Mouse (Mus musculus): ENCODE measurements around the gene Olfr1239.

The Olfr1239 gene

GRCm38 (mm10) chr2:89420307-89420706, at the start of gene Olfr1239:
TSS of gene Olfr1239 (minus strand) at chr2:89420407.
- DNase-seq (ENCODE audit: low spot score) = no peak

- DNase-seq (ENCODE audit: low spot score) = no peak
Measured at GRCm38 (mm10) chr2:89442900-89443299, 22.7 kb upstream of the Olfr1239 start, which contains the start of gene Olfr1240. TSS of gene Olfr1240 (minus strand) at chr2:89443000.

GRCm38 (mm10) chr2:89414557-89414956, 5.7 kb downstream of the Olfr1239 start:
- DNase-seq (ENCODE audit: low spot score) = no peak

- DNase-seq (ENCODE audit: low spot score) = no peak
Measured at GRCm38 (mm10) chr2:89409576-89409975, 10.6 kb downstream of the Olfr1239 start, which contains the start of gene Olfr1238. TSS of gene Olfr1238 (minus strand) at chr2:89409676.

- DNase-seq (ENCODE audit: low spot score) = no peak
Measured at GRCm38 (mm10) chr2:89400882-89401281, 19.3 kb downstream of the Olfr1239 start.

All from layer of hippocampus, adult 11-12 months (tissue).